Mouse (Mus musculus) lung, postnatal 4 days (tissue): ENCODE measurements around the gene Msl1.
A peak's percentile ranks its signal among the peaks of the same experiment; 100 is the strongest.

ENCODE experiments used
- DNase-seq, 2 experiments: peaks; one replicate each; pipeline ENCODE4 v3.0.0; 2021

Gene Msl1

GRCm38 (mm10) chr11:98849196-98849894, 54.0 kb downstream of the Msl1 start:
- no peak for DNase-seq

- peak in 1 of 2 experiments; percentile 31 for DNase-seq
These were observed 55.1 kb downstream of the Msl1 start for GRCm38 (mm10) chr11:98850100-98851093.

GRCm38 (mm10) chr11:98854116-98854515, 58.8 kb downstream of the Msl1 start:
- DNase-seq = no peak

- DNase-seq = no peak
These were observed 59.3 kb downstream of the Msl1 start for GRCm38 (mm10) chr11:98854659-98855058.
